Mouse (Mus musculus) gastrocnemius, adult 18-20 months (tissue): Measurements from ENCODE around the gene Dtymk. TPM values are rescaled to one million over a fixed set of nuclear protein-coding genes. Genes with fewer than 3 reads are reported as not detected.

Experiments used
- DNase-seq: peaks from one replicate; pipeline ENCODE4 v3.0.0; 2021; ENCODE audit warnings: low spot score
- total RNA-seq, 2 experiments: library from RNA; stranded (reverse); gene quantifications; 2 replicates each; pipeline ENCODE4 v1.2.3; 2021

Gene Dtymk
- total RNA-seq, 2 experiments from 2014 or later = 15.1 to 16.1 TPM

- DNase-seq = no peak
These were observed 53.2 kb downstream of the Dtymk start for GRCm38 (mm10) chr1:93748539-93748938.

- DNase-seq = no peak
These were observed 55.6 kb downstream of the Dtymk start for GRCm38 (mm10) chr1:93746179-93746578.

DNA sequence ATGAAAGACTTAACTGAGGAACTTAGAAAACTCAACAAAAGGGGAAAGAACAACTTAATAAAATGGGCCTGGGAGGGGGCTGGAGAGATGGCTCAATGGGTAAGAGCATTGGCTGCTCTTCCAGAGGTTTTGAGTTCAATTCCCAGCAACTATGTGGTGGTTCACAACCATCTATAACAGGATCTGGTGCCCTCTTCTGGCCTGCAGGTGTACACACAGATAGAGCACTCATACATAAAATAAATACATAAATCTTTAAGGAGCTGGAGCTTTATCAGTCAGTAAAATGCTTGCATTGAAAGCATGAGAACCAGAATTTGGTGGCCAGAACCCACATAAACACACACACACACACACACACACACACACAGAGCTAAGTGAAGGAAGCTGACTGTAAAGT lies 58.8 kb downstream of the Dtymk start:
- DNase-seq = no peak

Other genes with a start within 250 kb of the Dtymk start
- gene Stk25, start 143.3 kb downstream of the Dtymk start, total RNA-seq = 10 to 100 TPM; 80.8 to 91.4 TPM
- gene Bok, start 116.3 kb downstream of the Dtymk start, total RNA-seq = 1 to 10 TPM in 1 of 2 experiments, under 1 TPM in 1; 0.95 to 1.2 TPM
- 10 to 100 TPM; 26.4 to 26.5 TPM for gene Atg4b, start 50.4 kb downstream of the Dtymk start, total RNA-seq
- 10 to 100 TPM; 77.0 to 87.1 TPM for gene Thap4, start 47.1 kb downstream of the Dtymk start, total RNA-seq
- gene Ing5, start 2.0 kb upstream of the Dtymk start, total RNA-seq = 1 to 10 TPM; 4.5 to 5.1 TPM
- gene D2hgdh, start 23.0 kb upstream of the Dtymk start, total RNA-seq = 10 to 100 TPM; 19.4 to 23.4 TPM
- gene Gal3st2, start 59.4 kb upstream of the Dtymk start, total RNA-seq = not detected
- gene Gal3st2b, start 116.4 kb upstream of the Dtymk start, total RNA-seq = not detected
- under 1 TPM in 1 of 2 experiments, not detected in 1; 0.02 TPM for gene Gal3st2c, start 188.6 kb upstream of the Dtymk start, total RNA-seq
- not detected for gene Neu4, start 218.5 kb upstream of the Dtymk start, total RNA-seq